Mouse (Mus musculus) thymus, adult 2 months (tissue): ENCODE measurements around the gene Usp27x. TPM values are rescaled to one million over a fixed set of nuclear protein-coding genes. Genes with fewer than 3 reads are reported as not detected.
A peak's percentile ranks its signal among the peaks of the same experiment; 100 is the strongest.

Experiments
- DNase-seq: peaks from one replicate; pipeline ENCODE4 v3.0.0; 2021
- H3K27ac ChIP-seq: fragments of 200-500 bp; 2 replicates; pipeline ENCODE4 v1.5.1; 2012; ENCODE audit warnings: low read length, control low read depth; ENCODE audit not compliant: control insufficient read depth, insufficient read depth
- H3K27me3 ChIP-seq: fragments of 200-500 bp; 2 replicates; pipeline ENCODE4 v1.6.1; 2012; ENCODE audit warnings: mild to moderate bottlenecking, low read length, moderate library complexity, mixed read lengths; ENCODE audit not compliant: control insufficient read depth, insufficient read depth
- H3K36me3 ChIP-seq: fragments of 200-500 bp; 2 replicates; pipeline ENCODE4 v1.6.1; 2012; ENCODE audit warnings: mild to moderate bottlenecking, low read length, moderate library complexity; ENCODE audit not compliant: control insufficient read depth, insufficient read depth
- H3K4me1 ChIP-seq: fragments of 200-500 bp; replicated peaks from 2 replicates; pipeline ENCODE4 v1.6.1; 2012; ENCODE audit warnings: low read length; ENCODE audit not compliant: control insufficient read depth, insufficient read depth
- H3K4me3 ChIP-seq: fragments of 200-500 bp; 2 replicates; pipeline ENCODE4 v1.5.1; 2012; ENCODE audit warnings: mild to moderate bottlenecking, low read length, control low read depth, moderate library complexity; ENCODE audit not compliant: control insufficient read depth, insufficient read depth
- CTCF ChIP-seq: fragments of 200-500 bp; IDR thresholded peaks from 2 replicates; pipeline ENCODE4 v1.5.1; 2012; ENCODE audit warnings: mild to moderate bottlenecking, control low read depth, low read length, moderate library complexity, borderline replicate concordance; ENCODE audit not compliant: control insufficient read depth, poor library complexity, insufficient read depth; ENCODE audit errors: extremely low read depth
- POLR2A ChIP-seq: fragments of 200-500 bp; IDR thresholded peaks from 2 replicates; pipeline ENCODE4 v1.6.1; 2012; ENCODE audit warnings: mild to moderate bottlenecking, low read length, control low read depth, moderate library complexity; ENCODE audit not compliant: control insufficient read depth, poor library complexity, insufficient read depth; ENCODE audit errors: extremely low read depth
- WGBS: fragments of 180-500 bp; shearing (Covaris S2); methylation state at CpG from one replicate; pipeline ENCODE4 v1.1.7; 2018; 5-methylcytosine and 5-hydroxymethylcytosine counted together
- polyA plus RNA-seq: library from polyadenylated mRNA; depleted of rRNA; stranded (reverse); fragments of >200 nt; gene quantifications from 2 replicates; pipeline ENCODE4 v1.2.3, GENCODE M21; 2012; rRNA removed

The Usp27x gene
- polyA plus RNA-seq, 1 experiment = 0.73 TPM

DNA sequence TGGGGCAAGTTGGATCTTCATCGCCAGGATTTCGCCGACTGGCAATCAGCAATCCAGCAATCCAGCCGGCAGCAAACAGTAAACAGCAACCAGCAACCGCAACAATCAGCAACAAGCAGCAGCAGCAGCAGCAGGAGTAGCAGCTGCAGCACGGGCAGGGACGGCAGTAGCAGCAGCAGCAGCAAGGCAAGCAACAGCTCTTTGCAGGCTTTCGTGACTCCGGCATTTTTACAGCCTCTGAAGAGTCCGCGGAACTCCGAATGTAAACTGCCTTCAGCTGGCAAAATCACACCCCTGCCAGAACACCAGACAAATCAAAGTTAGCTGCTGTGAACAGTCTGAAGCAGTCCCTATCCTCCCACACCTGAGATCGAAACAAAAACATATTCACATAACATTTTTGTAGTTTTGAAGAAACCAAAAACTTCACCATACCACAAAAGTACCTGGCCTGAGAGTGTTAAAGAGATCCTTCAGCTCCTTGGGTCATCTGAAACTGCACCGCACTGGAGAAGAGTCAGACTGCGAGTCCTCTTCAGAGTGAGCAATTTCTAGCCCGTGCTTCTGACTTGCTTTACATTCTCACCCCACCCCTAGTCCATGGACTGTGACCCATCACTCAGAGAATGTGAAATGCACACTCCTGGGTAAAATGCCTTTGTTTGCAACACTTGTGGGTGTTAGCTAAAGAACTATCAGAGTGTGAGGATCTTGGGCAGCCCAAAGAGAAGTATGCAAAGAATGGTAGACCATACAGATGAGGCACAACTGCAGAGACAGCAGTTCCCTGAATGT is 36.8 kb upstream of the Usp27x start:
- no peak overlapping the region for H3K27ac ChIP-seq
- DNase-seq = no peak
- TF ChIP-seq POLR2A (no peak), CTCF (no peak)
- H3K36me3 ChIP-seq = no peaks in the 10 kb centered on the region
- H3K4me3 ChIP-seq = no peak overlapping the region
- H3K27me3 ChIP-seq = no peaks in the 10 kb centered on the region
- no peaks in the 10 kb centered on the region for H3K4me1 ChIP-seq
- 90% methylated on average over 16 of the region's 16 CpGs for WGBS

- TF ChIP-seq POLR2A = no peak
- no peak for TF ChIP-seq CTCF
- Histone ChIP-seq H3K4me3 (0 out of 2 replicates have a peak overlapping the region, but pooled peaks have one; percentile 67), H3K4me1 (peaks cover 8% of the 10 kb centered on the region), H3K36me3 (no peaks in the 10 kb centered on the region), H3K27me3 (no peaks in the 10 kb centered on the region), H3K27ac (no peak overlapping the region)
- WGBS = 41% methylated on average over 4 of the region's 4 CpGs
- DNase-seq = peak; percentile 0
Observed at GRCm38 (mm10) chrX:7376586-7376985, 956 bp upstream of the Usp27x start.

- TF ChIP-seq POLR2A (no peak), CTCF (no peak)
- Histone ChIP-seq H3K4me1 (peaks cover 8% of the 10 kb centered on the region), H3K27me3 (no peaks in the 10 kb centered on the region), H3K36me3 (no peaks in the 10 kb centered on the region), H3K27ac (no peak overlapping the region), H3K4me3 (peak overlapping the region; percentile 67)
- 2% methylated on average over 18 of the region's 40 CpGs for WGBS
- no peak for DNase-seq
Observed at GRCm38 (mm10) chrX:7375322-7375715, 311 bp downstream of the Usp27x start.

GRCm38 (mm10) chrX:7325455-7325854 is 50.2 kb downstream of the Usp27x start:
- Histone ChIP-seq H3K36me3 (no peaks in the 10 kb centered on the region), H3K27me3 (no peaks in the 10 kb centered on the region), H3K27ac (no peak overlapping the region), H3K4me1 (no peaks in the 10 kb centered on the region), H3K4me3 (no peak overlapping the region)
- WGBS = 60% methylated on average over 2 of the region's 2 CpGs
- TF ChIP-seq CTCF = no peak
- no peak for TF ChIP-seq POLR2A
- no peak for DNase-seq

DNA sequence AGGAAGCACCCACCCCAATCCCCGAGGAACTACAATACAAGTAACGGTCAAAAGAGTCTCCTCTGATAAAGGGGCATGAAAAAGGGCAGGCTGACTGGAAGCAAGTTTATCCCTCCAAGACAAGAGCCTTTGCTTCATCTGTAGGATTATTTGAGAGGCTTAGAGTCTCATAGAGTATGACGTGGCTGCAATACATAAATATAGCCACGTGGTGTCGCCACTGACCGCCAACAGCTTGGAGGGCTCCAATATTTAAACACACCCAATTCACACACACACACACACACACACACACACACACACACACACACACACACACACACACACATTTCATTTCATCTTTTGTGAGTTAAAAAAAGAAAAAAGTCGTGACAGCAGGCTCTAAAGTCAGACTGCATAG is 53.3 kb downstream of the Usp27x start:
- no peak overlapping the region for H3K27ac ChIP-seq
- H3K27me3 ChIP-seq = no peaks in the 10 kb centered on the region
- no peaks in the 10 kb centered on the region for H3K4me1 ChIP-seq
- 3% methylated on average over 7 of the region's 7 CpGs for WGBS
- no peak overlapping the region for H3K4me3 ChIP-seq
- peak; percentile 41 for DNase-seq
- H3K36me3 ChIP-seq = no peaks in the 10 kb centered on the region
- TF ChIP-seq CTCF (no peak), POLR2A (no peak)

Other genes with a start within 250 kb of the Usp27x start
- 3.2 and 3.9 TPM in 2 replicates for gene Clcn5, start 56.5 kb downstream of the Usp27x start, polyA plus RNA-seq
- gene Foxp3, start 197.8 kb upstream of the Usp27x start, polyA plus RNA-seq = 7.7 and 10.3 TPM in 2 replicates
- 5.5 and 5.8 TPM in 2 replicates for gene Ppp1r3f, start 198.5 kb upstream of the Usp27x start, polyA plus RNA-seq
- 34.1 and 35.7 TPM in 2 replicates for gene Ccdc22, start 229.7 kb upstream of the Usp27x start, polyA plus RNA-seq
- gene Cacna1f, start 231.3 kb upstream of the Usp27x start, polyA plus RNA-seq = 0.04 and 0.12 TPM in 2 replicates